Mouse (Mus musculus) heart, postnatal 0 days (tissue): ENCODE data around the gene Ankrd60.

Source experiments
- CTCF ChIP-seq: IDR thresholded peaks from 2 replicates; pipeline ENCODE4 v1.5.1; 2016; ENCODE audit warnings: antibody characterized with exemption, control low read depth, low read depth
- EP300 ChIP-seq: IDR thresholded peaks from 2 replicates; pipeline ENCODE4 v1.6.1; 2016; ENCODE audit warnings: antibody characterized with exemption, low read depth

DNA sequence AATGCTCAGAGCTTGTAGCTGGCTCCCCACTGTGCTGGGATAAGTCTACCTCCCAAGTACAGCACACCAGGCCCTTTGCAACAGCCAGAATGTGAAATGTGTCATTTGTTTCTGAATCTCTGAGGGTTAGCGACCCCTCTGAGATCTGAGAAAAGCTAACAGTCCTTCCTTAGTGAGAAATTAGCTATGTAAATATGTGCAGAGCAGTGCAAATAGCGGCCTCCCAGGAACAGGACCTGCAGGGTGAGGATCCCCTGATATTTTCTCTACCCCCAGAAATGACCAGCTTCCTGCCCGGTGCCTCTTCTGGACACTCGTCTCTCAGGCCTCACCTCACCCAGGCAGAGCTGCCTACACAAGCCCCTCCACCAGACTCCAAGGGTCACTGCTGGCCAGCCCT is 15.7 kb upstream of the Ankrd60 start:
- no peak for TF ChIP-seq CTCF
- TF ChIP-seq EP300: no peak
